Mouse (Mus musculus) hindbrain, embryonic 14.5 days (tissue): ENCODE measurements around the gene Ly6g6e. TPM values are rescaled to one million over a fixed set of nuclear protein-coding genes. Genes with fewer than 3 reads are reported as not detected.

Source experiments
- ATAC-seq: fragments of 200-750 bp; cut with Nextera tagmentation; 2 replicates; pipeline ENCODE4 v1.8.0; 2017; ENCODE audit warnings: moderate number of reproducible peaks, mild to moderate bottlenecking, moderate TSS enrichment, moderate library complexity; ENCODE audit not compliant: low FRiP score
- DNase-seq: peaks from one replicate; pipeline ENCODE4 v3.0.0-alpha.2; 2015; ENCODE audit warnings: low spot score
- H3K27ac ChIP-seq: fragments of 300-500 bp; sonication (generic); 2 replicates; pipeline ENCODE4 v1.5.1; 2014; ENCODE audit warnings: mild to moderate bottlenecking, moderate library complexity
- H3K27me3 ChIP-seq: fragments of 300-500 bp; sonication (generic); 2 replicates; pipeline ENCODE4 v1.6.1; 2014; ENCODE audit warnings: mild to moderate bottlenecking, low read length, mixed read lengths; ENCODE audit not compliant: control insufficient read depth, insufficient read depth
- H3K36me3 ChIP-seq: fragments of 300-500 bp; sonication (generic); replicated peaks from 2 replicates; pipeline ENCODE4 v1.6.1; 2014; ENCODE audit not compliant: control insufficient read depth, insufficient read depth
- H3K4me1 ChIP-seq: fragments of 300-500 bp; sonication (generic); replicated peaks from 2 replicates; pipeline ENCODE4 v1.6.1; 2014; ENCODE audit warnings: antibody characterized with exemption, low read length, mixed read lengths; ENCODE audit not compliant: control insufficient read depth, insufficient read depth
- H3K4me2 ChIP-seq: fragments of 300-500 bp; sonication (generic); replicated peaks from 2 replicates; pipeline ENCODE4 v1.6.1; 2014; ENCODE audit warnings: mild to moderate bottlenecking, moderate library complexity
- H3K4me3 ChIP-seq: fragments of 300-500 bp; sonication (generic); replicated peaks from 2 replicates; pipeline ENCODE4 v1.5.1; 2014; ENCODE audit warnings: mild to moderate bottlenecking, low read length
- H3K9ac ChIP-seq: fragments of 300-500 bp; sonication (generic); 2 replicates; pipeline ENCODE4 v1.6.1; 2014
- H3K9me3 ChIP-seq: fragments of 300-500 bp; sonication (generic); 2 replicates; pipeline ENCODE4 v1.6.1; 2016; ENCODE audit warnings: low read length; ENCODE audit not compliant: control insufficient read depth
- WGBS: fragments of 180-500 bp; shearing (Covaris S2); extraction: QIAGEN DNeasy Blood & Tissue Kit; methylation state at CpG from one replicate; pipeline ENCODE4 v1.1.7; 2014; 5-methylcytosine and 5-hydroxymethylcytosine counted together
- polyA plus RNA-seq: library from polyadenylated mRNA; unstranded; fragments of >200 nt; fragmentation: Nextera tagmentation; extraction: Ambion mirVana; gene quantifications from 2 replicates; pipeline ENCODE4 v1.2.1, GENCODE M21; 2014

The Ly6g6e gene
- polyA plus RNA-seq, 1 experiment from 2014 or later: not detected

DNA sequence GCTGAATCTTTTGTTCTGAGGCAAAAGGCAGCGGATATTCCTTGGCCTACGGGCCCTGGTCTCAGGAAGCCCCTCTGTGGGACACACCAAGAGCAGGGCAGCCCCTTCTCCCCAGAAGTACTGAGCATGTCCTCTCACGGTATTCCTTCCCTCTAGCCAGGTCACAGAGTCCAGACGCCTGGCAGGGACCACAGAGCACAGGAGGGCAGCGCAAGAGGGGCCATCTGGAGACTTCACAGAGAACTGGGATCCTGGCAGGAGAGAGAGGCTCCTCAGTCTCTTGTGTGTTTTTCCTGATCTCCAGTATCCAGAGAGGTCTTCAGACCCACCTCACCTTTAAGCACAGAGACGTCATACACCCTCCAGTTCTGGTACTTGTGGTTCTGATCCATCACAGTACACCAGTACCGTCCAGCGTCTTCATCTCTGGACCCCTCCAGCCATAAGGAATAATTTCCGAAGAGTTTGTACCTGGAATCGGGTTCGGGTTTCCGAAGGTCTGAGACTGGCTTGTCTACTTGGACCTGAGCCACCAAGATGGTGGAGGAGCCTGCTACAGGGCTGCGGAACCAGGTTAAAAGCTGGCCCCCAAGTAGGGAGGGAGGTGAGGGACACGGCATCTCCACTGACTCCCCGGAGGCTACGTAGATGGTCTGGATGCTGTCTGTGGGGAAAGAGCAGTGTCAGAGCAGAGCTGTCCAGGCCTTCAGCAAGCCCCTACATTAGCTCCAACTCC is 6.3 kb downstream of the Ly6g6e start:
- Histone ChIP-seq H3K4me3 (no peak overlapping the region), H3K4me1 (no peaks in the 10 kb centered on the region), H3K4me2 (no peak overlapping the region), H3K36me3 (no peaks in the 10 kb centered on the region), H3K9ac (no peak overlapping the region), H3K9me3 (no peaks in the 10 kb centered on the region), H3K27me3 (no peaks in the 10 kb centered on the region), H3K27ac (no peak overlapping the region)
- DNase-seq (no peak), ATAC-seq (no peak)
- 86% methylated on average over 16 of the region's 16 CpGs for WGBS

DNA sequence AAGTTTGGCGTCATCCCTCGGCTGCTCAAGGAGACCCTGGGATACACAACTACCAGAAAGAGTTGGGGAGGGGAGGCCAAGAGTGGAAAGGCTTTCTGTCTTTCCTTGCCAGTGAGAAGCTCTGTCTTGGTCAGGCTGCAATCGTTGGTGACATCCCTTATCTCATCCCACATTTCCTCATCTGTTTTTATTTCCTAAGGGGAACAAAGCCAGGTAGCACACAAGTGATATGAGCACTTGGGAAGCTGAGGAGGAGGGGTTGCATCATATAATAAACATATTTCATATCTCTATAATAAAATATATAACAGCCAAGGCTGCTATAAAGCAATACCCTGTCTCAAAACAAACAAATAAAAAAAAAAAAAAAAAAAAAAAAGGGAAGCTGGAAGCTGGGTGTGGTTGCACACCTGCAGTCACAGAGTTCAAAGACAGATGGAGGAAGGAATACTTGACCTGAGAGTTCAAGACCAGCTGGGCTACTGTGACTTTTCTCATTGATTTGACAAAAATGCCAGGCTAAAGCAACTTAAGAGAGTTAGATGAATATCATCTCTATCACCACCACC is 7.3 kb downstream of the Ly6g6e start:
- Histone ChIP-seq H3K9ac (no peak overlapping the region), H3K4me2 (no peak overlapping the region), H3K27ac (no peak overlapping the region), H3K36me3 (no peaks in the 10 kb centered on the region), H3K4me1 (no peaks in the 10 kb centered on the region), H3K9me3 (no peaks in the 10 kb centered on the region), H3K4me3 (no peak overlapping the region), H3K27me3 (no peaks in the 10 kb centered on the region)
- DNase-seq (no peak), ATAC-seq (no peak)
- WGBS: 77% methylated on average over 3 of the region's 3 CpGs

DNA sequence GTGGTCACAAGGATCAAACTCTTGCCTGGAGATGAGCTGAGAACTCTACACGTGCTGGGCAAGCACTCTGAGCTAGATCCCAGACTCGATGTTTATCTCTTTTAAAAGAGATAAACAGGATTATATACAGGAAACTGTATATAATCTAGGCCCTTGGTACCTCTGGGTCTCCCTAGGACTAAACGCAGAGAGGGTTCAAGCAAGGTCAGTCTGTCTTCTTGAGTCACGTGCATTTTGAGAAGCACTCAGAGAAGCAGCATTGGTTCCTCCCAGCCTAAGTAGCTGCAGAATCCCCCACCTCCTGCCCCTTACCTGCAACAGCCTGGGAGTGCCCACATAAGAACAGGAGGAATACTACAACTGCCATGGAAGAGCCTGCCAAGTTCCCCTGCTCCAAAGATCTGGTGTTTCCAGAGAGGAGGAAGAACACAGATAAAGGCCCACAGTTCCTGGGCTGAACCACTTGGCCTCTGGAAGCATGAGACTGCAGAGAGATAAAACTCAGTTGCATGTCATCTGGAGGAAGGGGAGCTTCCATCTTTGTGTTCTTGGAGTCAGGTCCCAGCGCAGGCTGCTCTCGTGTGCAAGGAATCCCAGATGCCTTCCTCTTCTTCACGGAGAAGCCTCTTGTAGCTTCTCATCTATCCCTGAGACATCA is 8.6 kb downstream of the Ly6g6e start, which contains the start of gene Ly6g6f:
Gene Ly6g6f (minus strand): TSS at position 403 of the 658 bp plus-strand sequence.
- H3K4me3 ChIP-seq: no peak within 1 kb of the TSS
- H3K4me1 ChIP-seq: peaks cover 7% of the 10 kb centered on the region
- no peak within 1 kb of the TSS for H3K27ac ChIP-seq
- no peak within 1 kb of the TSS for H3K9ac ChIP-seq
- no peak within 1 kb of the TSS for H3K4me2 ChIP-seq
- WGBS: 85% methylated on average over 7 of the region's 7 CpGs
- no peaks in the 10 kb centered on the region for H3K36me3 ChIP-seq
- no peaks in the 10 kb centered on the region for H3K27me3 ChIP-seq
- no peaks in the 10 kb centered on the region for H3K9me3 ChIP-seq
- DNase-seq (no peak), ATAC-seq (no peak)

DNA sequence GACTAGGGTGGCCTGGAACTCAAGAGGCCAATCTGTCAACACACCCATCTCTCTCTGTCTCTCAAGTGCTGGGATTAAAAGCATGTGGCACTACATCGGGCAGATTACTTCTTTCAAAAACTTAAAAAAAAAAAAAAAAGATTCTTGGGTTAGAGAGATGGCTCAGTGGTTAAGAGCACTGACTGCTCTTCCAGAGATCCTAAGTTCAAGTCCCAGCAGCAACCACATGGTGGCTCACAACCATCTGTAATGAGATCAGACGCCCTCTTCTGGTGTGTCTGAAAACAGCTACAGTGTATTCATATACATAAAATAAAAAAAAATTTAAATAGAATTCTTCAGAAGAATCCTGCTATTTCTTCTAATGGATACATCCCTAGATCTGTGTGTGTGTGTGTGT is 11.4 kb downstream of the Ly6g6e start:
- H3K27ac ChIP-seq: no peak overlapping the region
- no peak overlapping the region for H3K4me2 ChIP-seq
- 57% methylated on average over 2 of the region's 2 CpGs for WGBS
- H3K9ac ChIP-seq: no peak overlapping the region
- peaks cover 10% of the 10 kb centered on the region for H3K4me1 ChIP-seq
- no peak for DNase-seq
- no peak for ATAC-seq
- H3K4me3 ChIP-seq: no peak overlapping the region
- H3K36me3 ChIP-seq: peaks cover 18% of the 10 kb centered on the region
- H3K9me3 ChIP-seq: no peaks in the 10 kb centered on the region
- no peaks in the 10 kb centered on the region for H3K27me3 ChIP-seq

DNA sequence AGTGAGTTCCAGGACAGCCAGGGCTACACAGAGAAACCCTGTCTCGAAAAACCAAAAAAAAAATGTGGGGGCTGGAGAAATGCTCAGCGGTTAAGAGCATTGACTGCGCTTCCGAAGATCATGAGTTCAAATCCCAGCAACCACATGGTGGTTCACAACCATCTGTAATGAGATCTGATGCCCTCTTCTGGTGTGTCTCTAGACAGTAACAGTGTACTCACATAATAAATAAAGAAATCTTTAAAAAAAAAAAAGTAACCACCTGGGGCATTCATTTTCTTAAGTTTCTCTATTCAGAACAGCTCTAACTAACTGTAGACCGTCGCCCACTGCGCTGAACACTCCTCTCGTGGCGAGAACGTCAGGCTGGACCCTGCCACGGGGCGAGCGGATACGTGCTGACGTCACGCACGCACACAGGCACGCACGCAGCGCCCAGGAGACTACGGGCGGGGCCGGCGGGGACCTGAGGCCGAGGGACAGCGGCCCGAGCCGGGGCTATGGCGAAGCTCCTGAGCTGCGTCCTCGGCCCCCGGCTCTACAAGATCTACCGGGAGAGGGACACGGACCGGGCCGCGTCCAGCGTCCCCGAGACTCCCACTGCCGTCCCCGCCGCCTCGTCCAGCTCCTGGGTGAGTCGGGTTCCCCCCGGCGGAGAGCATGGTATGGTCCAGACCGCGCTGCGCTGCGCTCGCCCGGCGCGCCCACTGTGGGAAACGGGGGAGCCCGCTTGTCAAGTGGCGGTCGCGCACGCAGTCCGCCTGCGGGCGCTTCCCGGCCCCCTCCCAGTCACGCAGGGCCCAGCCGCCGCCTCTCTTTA is 12.3 kb downstream of the Ly6g6e start, which contains the start of gene Abhd16a:
Gene Abhd16a (plus strand): TSS at position 439 of the 820 bp plus-strand sequence.
- peak within 1 kb of the TSS; percentile 56 for H3K4me2 ChIP-seq
- no peaks in the 10 kb centered on the region for H3K9me3 ChIP-seq
- peak within 1 kb of the TSS; percentile 94 for H3K27ac ChIP-seq
- peak within 1 kb of the TSS; percentile 47 for H3K4me3 ChIP-seq
- DNase-seq (peak; percentile 93), ATAC-seq (peak; percentile 98)
- H3K4me1 ChIP-seq: peaks cover 10% of the 10 kb centered on the region
- H3K9ac ChIP-seq: peak within 1 kb of the TSS; percentile 78
- 4% methylated on average over 62 of the region's 67 CpGs for WGBS
- peaks cover 27% of the 10 kb centered on the region for H3K36me3 ChIP-seq
- no peaks in the 10 kb centered on the region for H3K27me3 ChIP-seq

DNA sequence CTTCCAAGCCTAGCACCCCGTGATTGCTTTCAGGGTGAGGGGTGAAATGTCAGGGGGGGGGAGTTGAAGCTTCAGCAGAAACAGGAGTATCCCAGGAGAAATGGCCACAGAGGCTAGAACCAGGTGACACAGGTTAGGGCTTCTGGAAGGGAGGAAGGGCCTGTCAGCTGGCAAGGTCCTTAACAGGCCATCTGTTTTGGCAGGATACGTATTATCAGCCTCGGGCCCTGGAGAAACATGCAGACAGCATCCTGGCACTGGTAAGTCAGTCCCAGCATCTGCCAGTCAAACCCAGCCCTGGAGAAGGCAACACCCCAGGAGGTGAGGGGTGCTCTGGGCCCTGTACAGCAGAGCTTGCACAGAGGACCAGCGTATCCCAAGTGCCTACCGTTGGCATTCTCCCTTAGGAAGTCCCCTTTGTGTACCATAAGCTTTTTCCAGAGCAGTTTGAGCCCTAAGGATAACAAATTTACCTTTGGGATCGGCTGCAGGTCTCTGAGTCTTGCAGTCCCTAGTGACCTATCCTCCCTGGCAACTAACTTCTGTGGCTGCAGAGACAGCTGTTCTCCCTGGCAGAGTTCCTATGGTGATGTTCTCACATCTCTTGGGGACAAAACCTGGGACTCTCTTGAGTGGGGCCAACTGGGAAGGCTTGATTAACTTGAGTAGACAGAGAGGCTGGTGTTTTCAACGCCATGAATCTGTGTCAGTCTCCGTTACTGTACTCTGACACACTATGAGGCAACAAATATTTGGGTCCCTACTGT is 13.6 kb downstream of the Ly6g6e start:
- Histone ChIP-seq H3K4me1 (peaks cover 10% of the 10 kb centered on the region), H3K36me3 (peaks cover 40% of the 10 kb centered on the region), H3K4me3 (peak overlapping the region; percentile 47), H3K9ac (peak overlapping the region; percentile 78), H3K27me3 (no peaks in the 10 kb centered on the region), H3K4me2 (peak overlapping the region; percentile 56), H3K9me3 (no peaks in the 10 kb centered on the region), H3K27ac (peak overlapping the region; percentile 38)
- ATAC-seq: no peak
- DNase-seq: no peak
- WGBS: 59% methylated on average over 8 of the region's 8 CpGs

DNA sequence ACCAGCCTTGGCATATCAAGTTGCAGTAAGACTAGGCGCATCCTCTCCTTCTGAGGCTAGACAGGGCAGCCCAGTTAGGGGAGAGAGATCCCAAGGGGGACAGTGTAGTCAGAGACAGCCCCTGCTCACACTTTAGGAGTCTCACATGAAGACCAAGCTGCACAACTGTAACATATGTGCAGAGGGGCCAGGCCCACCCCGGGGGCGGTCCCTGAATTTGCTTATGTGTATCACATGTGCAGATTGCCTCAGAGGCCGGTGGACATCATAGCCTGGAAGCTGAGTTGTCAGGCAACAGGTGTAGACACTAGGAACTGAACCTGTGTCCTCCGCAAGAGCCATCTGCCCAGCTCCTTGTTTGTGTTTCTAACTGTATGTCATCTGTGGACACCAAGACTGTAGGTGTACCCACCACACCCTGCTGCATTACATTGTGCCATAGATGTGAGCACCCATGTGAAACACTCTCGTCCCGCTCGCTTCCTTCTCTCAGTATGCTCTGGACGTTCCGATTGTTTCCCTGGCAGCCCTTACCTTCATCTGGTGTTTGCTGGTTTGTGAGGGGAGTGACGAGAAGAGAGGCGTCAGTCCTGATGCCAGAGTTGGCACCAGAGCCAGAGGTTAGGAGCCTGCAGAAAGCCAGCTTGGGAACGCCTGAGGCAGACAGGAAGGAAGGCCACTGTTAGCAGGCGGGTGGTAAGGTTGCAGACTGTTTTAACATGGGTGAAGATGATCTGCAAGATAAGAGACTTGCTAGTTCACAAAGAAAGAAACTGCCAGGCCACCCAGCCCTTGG is 15.9 kb downstream of the Ly6g6e start:
- DNase-seq (no peak), ATAC-seq (no peak)
- Histone ChIP-seq H3K27me3 (no peaks in the 10 kb centered on the region), H3K9me3 (no peaks in the 10 kb centered on the region), H3K4me1 (peaks cover 10% of the 10 kb centered on the region), H3K9ac (no peak overlapping the region), H3K4me3 (no peak overlapping the region), H3K4me2 (no peak overlapping the region), H3K27ac (no peak overlapping the region), H3K36me3 (peaks cover 62% of the 10 kb centered on the region)
- WGBS: 89% methylated on average over 14 of the region's 14 CpGs
